Mouse (Mus musculus) layer of hippocampus, postnatal 25 days (tissue): ENCODE data around the gene Pyy. TPM values are rescaled to one million over a fixed set of nuclear protein-coding genes. Genes with fewer than 3 reads are reported as not detected.

ENCODE experiments used
- DNase-seq, 2 experiments: peaks; one replicate each; pipeline ENCODE4 v3.0.0; 2022; ENCODE audit warnings: mixed read lengths in 2 of 2, low spot score in 1 of 2; ENCODE audit errors: extremely low spot score in 1 of 2
- total RNA-seq, 2 experiments: library from RNA; stranded (reverse); gene quantifications; 2 replicates each; pipeline ENCODE4 v1.2.3; 2021

Gene Pyy
- total RNA-seq, 2 experiments from 2014 or later = not detected

DNA sequence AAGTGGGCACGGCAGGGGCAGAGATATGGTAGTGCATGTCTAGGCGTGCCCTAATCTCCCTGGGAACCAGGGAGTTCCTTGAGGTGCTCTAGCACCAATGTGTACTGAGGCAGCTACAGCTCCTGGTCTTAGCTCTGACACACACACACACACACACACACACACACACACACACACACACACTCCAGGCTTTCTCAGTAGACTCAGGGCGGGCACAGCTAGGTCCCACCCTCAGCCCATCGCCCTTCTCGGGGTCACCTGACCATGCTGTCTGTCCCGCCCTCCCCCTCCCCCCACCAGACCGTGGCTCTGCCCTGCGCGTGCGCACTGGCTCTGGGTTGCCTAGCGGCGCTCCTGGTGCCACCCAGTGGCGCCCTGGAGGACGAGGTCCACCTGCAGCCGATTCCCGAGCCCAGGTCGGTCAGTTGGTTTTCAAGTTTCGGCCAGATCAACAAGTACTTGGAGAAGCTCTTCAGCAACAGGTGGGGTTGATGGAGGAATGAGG is 10.7 kb downstream of the Pyy start:
- DNase-seq = peak; percentile 61 to 71

DNA sequence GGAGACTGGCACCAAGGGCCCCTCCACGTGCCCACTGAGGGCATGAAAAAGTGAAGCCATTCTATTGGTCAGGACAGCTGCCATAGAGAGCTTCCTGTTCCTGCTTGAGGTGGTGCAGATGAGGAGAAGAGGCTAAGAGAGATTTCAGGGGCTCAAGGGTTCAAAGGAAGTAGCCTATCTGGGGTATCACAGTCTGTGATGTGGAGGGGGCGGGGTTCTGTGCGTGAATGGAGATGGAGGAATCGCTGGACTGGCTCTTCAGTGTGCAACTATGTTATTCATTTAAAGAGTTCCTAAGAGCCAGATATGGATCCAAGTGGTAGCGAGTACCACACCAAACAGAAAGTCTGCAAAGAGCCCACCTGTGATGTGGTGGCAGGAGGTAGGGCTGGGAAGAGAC is 11.2 kb downstream of the Pyy start:
- no peak for DNase-seq

DNA sequence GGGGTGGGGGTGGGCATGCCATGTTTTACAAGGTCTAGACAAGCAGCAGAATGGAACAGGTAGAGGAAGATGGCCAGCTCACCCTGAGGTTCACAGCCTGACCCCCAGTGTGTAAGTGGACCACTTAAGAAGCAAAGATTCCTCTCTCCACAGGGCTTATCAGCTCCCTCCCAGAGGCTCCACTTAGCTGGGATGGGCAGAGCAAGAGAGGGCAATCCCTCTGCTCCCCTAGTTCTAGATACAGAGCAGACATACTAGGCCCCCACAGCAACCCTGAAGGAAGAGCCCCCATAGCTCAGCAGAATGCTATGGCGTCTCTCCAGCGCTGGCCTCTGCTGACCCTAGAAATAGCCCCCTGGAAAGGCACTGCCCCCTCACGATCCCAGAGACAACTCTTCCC is 12.0 kb downstream of the Pyy start:
- DNase-seq = no peak

- peak; percentile 58 to 88 for DNase-seq
Measured at GRCm38 (mm10) chr11:102089088-102089808, 18.4 kb downstream of the Pyy start.

- peak; percentile 64 to 65 for DNase-seq
Measured at GRCm38 (mm10) chr11:102087931-102088898, 19.4 kb downstream of the Pyy start, which contains the start of gene Mpp2. TSS of gene Mpp2 (minus strand) at chr11:102088515.

- peak; percentile 76 to 81 for DNase-seq
Measured at GRCm38 (mm10) chr11:102087081-102087751, 20.4 kb downstream of the Pyy start.

DNA sequence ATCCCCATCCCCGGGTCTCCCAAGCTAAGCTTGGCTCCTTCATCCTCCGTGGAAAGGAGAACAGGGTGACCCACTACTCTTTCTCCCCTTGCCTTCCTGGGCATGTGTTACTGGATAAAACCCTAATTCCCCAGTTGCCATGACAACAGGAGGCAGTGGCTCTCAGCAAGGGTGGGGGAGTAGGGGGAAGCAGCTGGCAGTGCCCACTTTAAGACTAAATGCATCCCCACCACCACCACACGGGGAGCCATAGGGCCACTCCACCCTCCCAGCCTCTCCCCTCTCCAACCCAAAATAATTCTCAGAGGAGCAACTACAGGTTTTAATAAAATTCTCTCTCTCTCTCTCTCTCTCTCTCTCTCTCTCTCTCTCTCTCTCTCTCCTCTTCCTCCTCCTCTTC is 21.3 kb downstream of the Pyy start:
- peak; percentile 47 to 52 for DNase-seq

DNA sequence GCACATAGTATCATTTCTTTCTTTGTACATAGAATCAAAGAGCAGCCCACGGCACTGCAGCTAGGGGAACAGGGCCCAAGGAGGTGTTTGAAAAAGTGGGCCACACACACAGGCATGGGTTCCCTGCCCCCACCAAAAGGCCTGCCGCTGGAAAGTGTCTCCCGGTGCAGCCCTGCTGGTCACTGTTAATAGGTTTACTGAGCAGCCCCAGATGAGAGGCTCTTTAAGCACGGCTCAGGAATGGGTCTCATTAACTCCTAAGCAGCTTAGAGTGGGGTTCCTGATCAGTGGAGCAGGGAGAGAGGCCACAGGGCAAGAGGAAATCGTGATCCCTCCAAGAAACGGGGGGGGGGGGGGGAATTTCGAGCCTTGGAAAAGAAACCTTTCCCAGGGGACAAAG is 23.5 kb downstream of the Pyy start:
- no peak for DNase-seq

GRCm38 (mm10) chr11:102083193-102083592 is 24.4 kb downstream of the Pyy start:
- no peak for DNase-seq

DNA sequence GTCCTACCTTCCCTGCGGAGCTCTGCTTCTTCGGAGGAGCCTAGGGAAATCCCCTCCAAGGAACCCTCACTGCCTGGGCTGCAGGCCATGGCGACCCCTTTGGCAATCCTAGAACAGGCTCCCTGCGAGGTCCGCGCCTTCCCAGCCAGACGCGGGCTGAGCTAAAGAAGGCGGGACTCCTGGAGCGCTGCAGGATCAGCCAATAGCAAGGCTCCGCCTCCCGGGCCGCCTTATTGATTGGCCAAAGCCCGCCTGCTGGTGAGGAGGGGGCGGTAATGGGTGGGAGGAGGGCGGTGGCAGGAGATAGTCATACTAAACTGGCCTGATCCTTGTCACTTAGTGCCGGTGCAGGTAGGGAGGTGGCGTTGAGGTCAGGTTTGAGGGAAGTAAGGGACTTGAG is 25.3 kb downstream of the Pyy start:
- DNase-seq = peak; percentile 65 to 69

DNA sequence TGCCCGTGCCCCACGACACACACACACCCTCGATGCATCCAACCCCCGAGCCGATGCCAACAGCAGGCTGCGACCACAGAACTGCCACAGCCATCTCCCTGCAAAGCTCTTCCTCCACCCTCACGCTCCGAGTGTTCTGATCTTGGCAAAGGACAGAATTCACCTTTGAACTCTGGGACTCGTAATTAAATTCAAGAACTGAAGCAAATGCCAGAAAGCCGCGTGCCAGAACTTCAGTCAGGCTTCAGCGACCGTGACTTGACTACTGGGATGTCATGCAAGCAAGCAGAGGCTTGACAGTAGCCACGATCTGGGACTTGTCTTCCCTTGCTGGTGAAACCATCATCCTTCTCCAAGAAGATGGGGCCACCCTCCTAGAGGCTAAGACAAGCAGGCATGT is 33.9 kb downstream of the Pyy start:
- no peak for DNase-seq

- DNase-seq = no peak
Measured at GRCm38 (mm10) chr11:102072729-102073128, 34.9 kb downstream of the Pyy start.

- DNase-seq = no peak
Measured at GRCm38 (mm10) chr11:102070426-102070825, 37.2 kb downstream of the Pyy start.

- no peak for DNase-seq
Measured at GRCm38 (mm10) chr11:102069633-102070032, 38.0 kb downstream of the Pyy start.

DNA sequence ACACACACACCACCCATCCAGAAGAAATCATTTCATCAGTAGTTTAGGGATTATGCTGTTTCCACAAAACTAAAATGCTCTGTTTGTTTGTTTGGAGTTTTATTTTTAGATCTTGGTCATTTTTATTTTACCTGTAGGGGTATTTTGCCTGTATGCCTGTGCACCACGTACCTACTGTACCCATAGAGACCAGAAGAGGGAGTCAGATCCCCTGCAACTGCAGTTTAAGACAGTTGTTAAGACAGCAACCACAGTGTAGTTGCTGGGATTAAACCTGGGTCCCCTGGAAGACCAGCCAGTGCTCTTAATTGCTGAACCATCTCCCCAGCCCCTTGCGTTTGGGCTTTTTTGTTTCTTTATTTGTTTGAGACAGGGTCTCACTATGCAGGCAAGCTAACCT is 38.7 kb downstream of the Pyy start:
- no peak for DNase-seq

DNA sequence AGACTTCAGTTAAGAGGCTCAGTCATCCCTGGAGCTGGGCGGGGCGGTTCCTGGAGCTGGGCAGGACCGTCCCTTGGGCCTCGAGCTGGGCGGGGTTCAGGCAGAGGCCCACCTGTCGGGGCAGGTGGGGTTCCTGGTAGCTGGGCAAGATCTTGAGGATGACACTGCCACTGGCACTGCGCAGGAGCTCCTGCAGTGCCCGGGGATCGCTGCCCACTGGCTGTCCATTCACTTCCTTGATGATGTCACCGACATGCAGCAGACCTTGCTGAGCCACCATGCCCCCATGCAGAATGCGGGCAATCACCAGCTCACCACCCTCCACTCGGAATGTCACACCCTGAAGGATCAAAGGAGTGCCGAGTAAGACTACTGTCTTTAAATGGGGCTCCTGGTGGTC is 44.6 kb downstream of the Pyy start:
- DNase-seq = no peak

GRCm38 (mm10) chr11:102061941-102062473 is 45.6 kb downstream of the Pyy start:
- DNase-seq = no peak

GRCm38 (mm10) chr11:102061236-102061940 is 46.2 kb downstream of the Pyy start:
- DNase-seq = peak; percentile 71 to 78
